Mouse (Mus musculus) heart, embryonic 11.5 days (tissue): ENCODE measurements at regions not wholly inside any gene's neighbourhood (a gene's known extent, or its start where the extent isn't known, plus 50 kb on each side); places are given as distances from the start of the nearest gene placed in this dataset.

ENCODE experiments used
- ATAC-seq: fragments of 200-750 bp; cut with Nextera tagmentation; replicated peaks from 2 replicates; pipeline ENCODE4 v1.8.0; 2017; ENCODE audit warnings: moderate library complexity; ENCODE audit not compliant: insufficient number of reproducible peaks, low FRiP score, low TSS enrichment
- H3K27ac ChIP-seq: fragments of 300-500 bp; sonication (generic); 2 replicates; pipeline ENCODE4 v1.5.1; 2014; ENCODE audit warnings: mild to moderate bottlenecking, low read depth, low read length
- H3K27me3 ChIP-seq: fragments of 300-500 bp; sonication (generic); 2 replicates; pipeline ENCODE4 v1.6.1; 2014; ENCODE audit warnings: mild to moderate bottlenecking, low read length, mixed read lengths; ENCODE audit not compliant: control insufficient read depth, insufficient read depth
- H3K36me3 ChIP-seq: fragments of 300-500 bp; sonication (generic); 2 replicates; pipeline ENCODE4 v1.6.1; 2014; ENCODE audit warnings: mild to moderate bottlenecking, low read length, moderate library complexity, mixed read lengths; ENCODE audit not compliant: control insufficient read depth, insufficient read depth
- H3K4me1 ChIP-seq: fragments of 300-500 bp; sonication (generic); 2 replicates; pipeline ENCODE4 v1.6.1; 2014; ENCODE audit warnings: low read length; ENCODE audit not compliant: control insufficient read depth, insufficient read depth
- H3K4me2 ChIP-seq: fragments of 300-500 bp; sonication (generic); 2 replicates; pipeline ENCODE4 v1.6.1; 2014; ENCODE audit warnings: mild to moderate bottlenecking, moderate library complexity
- H3K4me3 ChIP-seq: fragments of 300-500 bp; sonication (generic); 2 replicates; pipeline ENCODE4 v1.5.1; 2014; ENCODE audit warnings: low read depth, low read length
- H3K9ac ChIP-seq: fragments of 300-500 bp; sonication (generic); 2 replicates; pipeline ENCODE4 v1.6.1; 2014; ENCODE audit warnings: mild to moderate bottlenecking, low read depth, low read length, moderate library complexity
- H3K9me3 ChIP-seq: fragments of 300-500 bp; sonication (generic); replicated peaks from 2 replicates; pipeline ENCODE4 v1.6.1; 2016; ENCODE audit warnings: low read length; ENCODE audit not compliant: control insufficient read depth
- WGBS: fragments of 180-500 bp; shearing (Covaris S2); extraction: QIAGEN DNeasy Blood & Tissue Kit; methylation state at CpG from one replicate; pipeline ENCODE4 v1.1.7; 2014; ENCODE audit not compliant: insufficient replicate concordance; 5-methylcytosine and 5-hydroxymethylcytosine counted together

GRCm38 (mm10) chr10:114913971-114914370 lies 111.9 kb upstream of the Trhde start:
- 78% methylated on average over 3 of the region's 3 CpGs for WGBS
- H3K4me2 ChIP-seq = no peak overlapping the region
- no peaks in the 10 kb centered on the region for H3K4me1 ChIP-seq
- H3K27ac ChIP-seq = no peak overlapping the region
- no peak overlapping the region for H3K4me3 ChIP-seq
- no peaks in the 10 kb centered on the region for H3K27me3 ChIP-seq
- no peak overlapping the region for H3K9ac ChIP-seq
- ATAC-seq = no peak
- H3K36me3 ChIP-seq = no peaks in the 10 kb centered on the region
- H3K9me3 ChIP-seq = no peaks in the 10 kb centered on the region

GRCm38 (mm10) chr10:114891916-114892315 lies 89.8 kb upstream of the Trhde start:
- H3K4me1 ChIP-seq = no peaks in the 10 kb centered on the region
- H3K27me3 ChIP-seq = no peaks in the 10 kb centered on the region
- WGBS = 76% methylated on average over 2 of the region's 2 CpGs
- no peak overlapping the region for H3K9ac ChIP-seq
- H3K9me3 ChIP-seq = no peaks in the 10 kb centered on the region
- H3K4me2 ChIP-seq = no peak overlapping the region
- no peak overlapping the region for H3K4me3 ChIP-seq
- no peak for ATAC-seq
- no peaks in the 10 kb centered on the region for H3K36me3 ChIP-seq
- H3K27ac ChIP-seq = no peak overlapping the region

GRCm38 (mm10) chr10:114890726-114891430 lies 88.8 kb upstream of the Trhde start:
- Histone ChIP-seq H3K36me3 (no peaks in the 10 kb centered on the region), H3K4me3 (no peak overlapping the region), H3K27ac (no peak overlapping the region), H3K9me3 (no peaks in the 10 kb centered on the region), H3K4me2 (no peak overlapping the region), H3K9ac (no peak overlapping the region), H3K27me3 (no peaks in the 10 kb centered on the region), H3K4me1 (no peaks in the 10 kb centered on the region)
- 78% methylated on average over 12 of the region's 12 CpGs for WGBS
- ATAC-seq = no peak

GRCm38 (mm10) chr10:114871201-114871600 lies 69.1 kb upstream of the Trhde start:
- Histone ChIP-seq H3K36me3 (no peaks in the 10 kb centered on the region), H3K9me3 (no peaks in the 10 kb centered on the region), H3K9ac (no peak overlapping the region), H3K27me3 (no peaks in the 10 kb centered on the region), H3K4me1 (no peaks in the 10 kb centered on the region), H3K4me3 (no peak overlapping the region), H3K27ac (no peak overlapping the region), H3K4me2 (no peak overlapping the region)
- 73% methylated on average over 2 of the region's 2 CpGs for WGBS
- no peak for ATAC-seq

GRCm38 (mm10) chr10:114857166-114857565 lies 55.1 kb upstream of the Trhde start:
- no peak overlapping the region for H3K4me2 ChIP-seq
- no peak overlapping the region for H3K9ac ChIP-seq
- H3K9me3 ChIP-seq = no peaks in the 10 kb centered on the region
- ATAC-seq = no peak
- H3K27me3 ChIP-seq = no peaks in the 10 kb centered on the region
- H3K4me1 ChIP-seq = no peaks in the 10 kb centered on the region
- H3K4me3 ChIP-seq = no peak overlapping the region
- WGBS = 78% methylated on average over 4 of the region's 4 CpGs
- H3K27ac ChIP-seq = no peak overlapping the region
- no peaks in the 10 kb centered on the region for H3K36me3 ChIP-seq

- H3K27ac ChIP-seq = no peak overlapping the region
- no peaks in the 10 kb centered on the region for H3K4me1 ChIP-seq
- H3K36me3 ChIP-seq = no peaks in the 10 kb centered on the region
- H3K27me3 ChIP-seq = no peaks in the 10 kb centered on the region
- no peak overlapping the region for H3K9ac ChIP-seq
- H3K4me3 ChIP-seq = no peak overlapping the region
- H3K4me2 ChIP-seq = no peak overlapping the region
- H3K9me3 ChIP-seq = no peaks in the 10 kb centered on the region
- no peak for ATAC-seq
These were observed 50.6 kb upstream of the Trhde start for GRCm38 (mm10) chr10:114852688-114853087.
